Mouse (Mus musculus) embryonic facial prominence, embryonic 11.5 days (tissue): ENCODE results near the gene Crebrf. TPM values are rescaled to one million over a fixed set of nuclear protein-coding genes. Genes with fewer than 3 reads are reported as not detected.
A peak's percentile ranks its signal among the peaks of the same experiment; 100 is the strongest.

ENCODE experiments used
- ATAC-seq: fragments of 200-750 bp; cut with Nextera tagmentation; replicated peaks from 2 replicates; pipeline ENCODE4 v1.8.0; 2017; ENCODE audit warnings: low read depth; ENCODE audit not compliant: insufficient number of reproducible peaks, low FRiP score, low TSS enrichment
- DNase-seq: peaks from one replicate; pipeline ENCODE4 v3.0.0-alpha.2; 2015; ENCODE audit warnings: low spot score
- H3K27ac ChIP-seq: fragments of 300-500 bp; sonication (generic); replicated peaks from 2 replicates; pipeline ENCODE4 v1.5.1; 2014; ENCODE audit warnings: mild to moderate bottlenecking, low read depth, low read length, control low read depth
- H3K27me3 ChIP-seq: fragments of 300-500 bp; sonication (generic); 2 replicates; pipeline ENCODE4 v1.6.1; 2014; ENCODE audit warnings: mild to moderate bottlenecking, low read length, moderate library complexity, mixed read lengths; ENCODE audit not compliant: control insufficient read depth, insufficient read depth
- H3K36me3 ChIP-seq: fragments of 300-500 bp; sonication (generic); replicated peaks from 2 replicates; pipeline ENCODE4 v1.6.1; 2014; ENCODE audit warnings: low read depth, mild to moderate bottlenecking, low read length, moderate library complexity, mixed read lengths; ENCODE audit not compliant: control insufficient read depth, insufficient read depth
- H3K4me1 ChIP-seq: fragments of 300-500 bp; sonication (generic); 2 replicates; pipeline ENCODE4 v1.6.1; 2014; ENCODE audit warnings: low read length, mixed read lengths; ENCODE audit not compliant: control insufficient read depth, insufficient read depth
- H3K4me2 ChIP-seq: fragments of 300-500 bp; sonication (generic); 2 replicates; pipeline ENCODE4 v1.6.1; 2014; ENCODE audit warnings: low read depth, mild to moderate bottlenecking, control low read depth, low read length, moderate library complexity
- H3K4me3 ChIP-seq: fragments of 300-500 bp; sonication (generic); 2 replicates; pipeline ENCODE4 v1.5.1; 2014; ENCODE audit warnings: low read depth, low read length, control low read depth
- H3K9ac ChIP-seq: fragments of 300-500 bp; sonication (generic); replicated peaks from 2 replicates; pipeline ENCODE4 v1.6.1; 2014; ENCODE audit warnings: mild to moderate bottlenecking, control low read depth, low read length
- H3K9me3 ChIP-seq: fragments of 300-500 bp; sonication (generic); replicated peaks from 2 replicates; pipeline ENCODE4 v1.6.1; 2016; ENCODE audit warnings: mild to moderate bottlenecking, low read length, inconsistent platforms, mixed read lengths; ENCODE audit not compliant: control insufficient read depth
- WGBS: fragments of 180-500 bp; shearing (Covaris S2); extraction: QIAGEN DNeasy Blood & Tissue Kit; methylation state at CpG from one replicate; pipeline ENCODE4 v1.1.7; 2014; 5-methylcytosine and 5-hydroxymethylcytosine counted together
- polyA plus RNA-seq: library from polyadenylated mRNA; unstranded; fragments of >200 nt; fragmentation: Nextera tagmentation; extraction: Ambion mirVana; gene quantifications from 2 replicates; pipeline ENCODE4 v1.2.1, GENCODE M21; 2014

The Crebrf gene
- polyA plus RNA-seq, 1 experiment from 2014 or later = 3.5 TPM

- 78% methylated on average over 10 of the region's 10 CpGs for WGBS
- no peak overlapping the region for H3K4me3 ChIP-seq
- H3K27ac ChIP-seq = no peak overlapping the region
- H3K4me1 ChIP-seq = no peaks in the 10 kb centered on the region
- DNase-seq = no peak
- no peaks in the 10 kb centered on the region for H3K36me3 ChIP-seq
- H3K9me3 ChIP-seq = no peaks in the 10 kb centered on the region
- H3K9ac ChIP-seq = no peak overlapping the region
- H3K4me2 ChIP-seq = no peak overlapping the region
- H3K27me3 ChIP-seq = no peaks in the 10 kb centered on the region
- no peak for ATAC-seq
These were observed 60.8 kb downstream of the Crebrf start for GRCm38 (mm10) chr17:26776211-26776610.

- Histone ChIP-seq H3K9ac (no peak overlapping the region), H3K27me3 (no peaks in the 10 kb centered on the region), H3K36me3 (no peaks in the 10 kb centered on the region), H3K27ac (no peak overlapping the region), H3K9me3 (no peaks in the 10 kb centered on the region), H3K4me2 (no peak overlapping the region), H3K4me3 (no peak overlapping the region), H3K4me1 (peaks cover 2% of the 10 kb centered on the region; the same call in 1 of the 2 replicates)
- ATAC-seq (no peak), DNase-seq (no peak)
- 85% methylated on average over 4 of the region's 4 CpGs for WGBS
These were observed 62.6 kb downstream of the Crebrf start for GRCm38 (mm10) chr17:26778001-26778400.

GRCm38 (mm10) chr17:26778430-26779100 is 63.1 kb downstream of the Crebrf start:
- Histone ChIP-seq H3K4me1 (peaks cover 2% of the 10 kb centered on the region; the same call in 1 of the 2 replicates), H3K27me3 (no peaks in the 10 kb centered on the region), H3K4me2 (no peak overlapping the region), H3K9ac (no peak overlapping the region), H3K9me3 (no peaks in the 10 kb centered on the region), H3K27ac (no peak overlapping the region), H3K36me3 (no peaks in the 10 kb centered on the region), H3K4me3 (no peak overlapping the region)
- 89% methylated on average over 3 of the region's 3 CpGs for whole genome bisulfite sequencing
- ATAC-seq = no peak
- no peak for DNase-seq

GRCm38 (mm10) chr17:26779471-26779870 is 64.0 kb downstream of the Crebrf start:
- ATAC-seq = no peak
- Histone ChIP-seq H3K9me3 (no peaks in the 10 kb centered on the region), H3K4me2 (no peak overlapping the region), H3K27me3 (no peaks in the 10 kb centered on the region), H3K4me1 (peaks cover 2% of the 10 kb centered on the region; the same call in 1 of the 2 replicates), H3K4me3 (no peak overlapping the region), H3K27ac (no peak overlapping the region), H3K36me3 (no peaks in the 10 kb centered on the region), H3K9ac (no peak overlapping the region)
- DNase-seq = no peak
- WGBS = 94% methylated on average over 2 of the region's 2 CpGs

- Histone ChIP-seq H3K4me1 (peaks cover 2% of the 10 kb centered on the region; the same call in 1 of the 2 replicates), H3K4me2 (peak within 1 kb of the TSS; percentile 53), H3K27ac (peak within 1 kb of the TSS; percentile 80), H3K36me3 (0 out of 2 replicates have a peak, but pooled peaks cover 2% of the 10 kb centered on the region), H3K4me3 (peak within 1 kb of the TSS; percentile 52), H3K27me3 (no peaks in the 10 kb centered on the region), H3K9ac (peak within 1 kb of the TSS; percentile 73), H3K9me3 (no peaks in the 10 kb centered on the region)
- WGBS = under 1% methylated on average over 42 of the region's 42 CpGs
- DNase-seq = peak; percentile 89
- ATAC-seq = peak; percentile 65; the same call in 1 of the 2 replicates
These were observed 65.5 kb downstream of the Crebrf start, which contains the start of gene Bnip1 for GRCm38 (mm10) chr17:26780750-26781571. TSS of gene Bnip1 (plus strand) at chr17:26781066.

GRCm38 (mm10) chr17:26781610-26782043 is 66.2 kb downstream of the Crebrf start:
- no peak for DNase-seq
- H3K36me3 ChIP-seq = 0 out of 2 replicates have a peak, but pooled peaks cover 2% of the 10 kb centered on the region
- 21% methylated on average over 5 of the region's 5 CpGs for WGBS
- peak overlapping the region; percentile 53 for H3K4me2 ChIP-seq
- H3K27me3 ChIP-seq = no peaks in the 10 kb centered on the region
- H3K4me3 ChIP-seq = peak overlapping the region; percentile 52
- no peaks in the 10 kb centered on the region for H3K9me3 ChIP-seq
- peak overlapping the region; percentile 73 for H3K9ac ChIP-seq
- peak overlapping the region; percentile 80; the same call in 1 of the 2 replicates for H3K27ac ChIP-seq
- peaks cover 2% of the 10 kb centered on the region; the same call in 1 of the 2 replicates for H3K4me1 ChIP-seq
- ATAC-seq = no peak

- Histone ChIP-seq H3K4me3 (no peak overlapping the region), H3K4me1 (peaks cover 2% of the 10 kb centered on the region; the same call in 1 of the 2 replicates), H3K9me3 (no peaks in the 10 kb centered on the region), H3K27ac (no peak overlapping the region), H3K36me3 (0 out of 2 replicates have a peak, but pooled peaks cover 2% of the 10 kb centered on the region), H3K9ac (no peak overlapping the region), H3K27me3 (no peaks in the 10 kb centered on the region), H3K4me2 (no peak overlapping the region)
- no peak for DNase-seq
- 93% methylated on average over 8 of the region's 8 CpGs for WGBS
- ATAC-seq = no peak
These were observed 69.1 kb downstream of the Crebrf start for GRCm38 (mm10) chr17:26784525-26784924.
